Mouse (Mus musculus): Measurements from ENCODE around the gene Taar2.

DNA sequence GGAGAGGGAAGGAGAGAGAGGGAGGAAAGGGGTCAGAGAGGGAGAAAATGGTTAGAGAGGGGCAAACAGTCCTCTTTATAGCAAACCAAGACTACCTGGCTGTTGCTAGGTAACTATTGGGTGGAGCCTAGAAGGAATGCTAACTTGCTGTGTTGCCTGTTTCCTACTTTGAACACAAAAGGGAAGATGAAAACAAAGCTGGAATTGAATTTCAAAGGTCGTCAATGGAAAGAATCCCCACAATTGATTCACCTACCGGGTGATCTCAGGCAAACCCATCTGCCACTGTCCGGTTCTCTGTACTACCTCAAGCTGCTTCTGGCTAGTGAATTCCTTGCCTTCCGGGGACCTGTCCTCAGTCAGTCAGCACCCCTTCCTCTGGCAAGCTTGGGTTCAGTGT lies 39.6 kb downstream of the Taar2 start:
- TF ChIP-seq CTCF (IDR thresholded peaks at IDR 0.05; ENCODE audit: extremely low read depth, insufficient read depth, low read length) (no peak), POLR2A (IDR thresholded peaks at IDR 0.05; ENCODE audit: extremely low read depth, insufficient read depth, low read length) (no peak)

Data from cortical plate, adult 2 months (tissue).